Mouse (Mus musculus): ENCODE measurements around the gene Emc9. TPM values are rescaled to one million over a fixed set of nuclear protein-coding genes. Genes with fewer than 3 reads are reported as not detected.

The Emc9 gene
- polyA plus RNA-seq, 2 experiments = 19.2 to 33.0 TPM

DNA sequence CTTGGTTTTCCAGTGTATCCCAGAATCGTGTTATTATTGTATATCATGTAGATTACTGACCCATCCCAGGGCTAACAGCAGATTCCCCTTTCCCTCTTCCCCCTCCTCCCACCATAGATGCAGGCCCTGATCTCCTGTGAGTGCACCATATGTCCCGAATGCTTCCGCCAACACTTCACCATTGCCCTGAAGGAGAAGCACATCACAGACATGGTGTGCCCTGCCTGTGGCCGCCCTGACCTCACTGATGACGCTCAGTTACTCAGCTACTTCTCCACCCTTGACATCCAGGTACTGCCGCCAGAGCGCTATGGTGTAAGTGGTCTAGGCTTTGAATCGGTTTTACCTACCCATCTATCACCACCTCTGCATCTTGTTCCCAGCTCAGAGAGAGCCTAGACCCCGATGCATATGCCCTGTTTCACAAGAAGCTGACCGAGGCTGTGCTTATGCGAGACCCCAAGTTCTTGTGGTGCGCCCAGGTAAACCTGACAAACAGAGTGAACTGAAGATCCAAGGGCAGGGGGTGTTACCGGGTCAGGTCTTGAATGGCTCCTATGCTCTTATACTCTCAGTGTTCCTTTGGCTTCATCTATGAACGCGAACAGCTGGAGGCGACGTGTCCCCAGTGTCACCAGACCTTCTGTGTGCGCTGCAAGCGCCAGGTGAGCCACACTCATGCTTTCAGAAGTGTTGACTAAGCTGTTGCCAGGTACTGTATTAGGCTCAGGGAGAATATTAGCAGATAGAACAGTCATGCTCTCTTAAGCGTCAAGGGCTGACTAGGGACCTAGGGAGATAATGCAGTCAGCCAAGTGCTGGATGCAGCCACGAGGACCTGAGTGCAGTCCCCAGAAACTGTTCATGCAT is 13.7 kb upstream of the Emc9 start:
- DNase-seq (ENCODE audit: low read depth in 3 of 3, low spot score in 3 of 3) (no peak), ATAC-seq (ENCODE audit: insufficient read depth) (no peak)
- H3K4me1 ChIP-seq (replicated peaks; ENCODE audit: control insufficient read depth in 2 of 2, insufficient read depth in 2 of 2, low read length in 1 of 2) = peaks cover 0 to 11% of the 10 kb centered on the region in 2 experiments; a peak in 3 of 4 replicates
- H3K36me3 ChIP-seq (replicated peaks; ENCODE audit: control insufficient read depth, insufficient read depth, low read depth) = peaks cover 65% of the 10 kb centered on the region
- H3K4me2 ChIP-seq (ENCODE audit: low read depth) = no peak overlapping the region
- WGBS (ENCODE audit: insufficient replicate concordance) = 91% methylated on average over 21 of the region's 21 CpGs
- H3K9ac ChIP-seq (replicated peaks) = no peak overlapping the region
- no peak overlapping the region for H3K27ac ChIP-seq
- H3K27me3 ChIP-seq (ENCODE audit: control insufficient read depth, insufficient read depth, low read length) = no peaks in the 10 kb centered on the region
- no peak overlapping the region for H3K4me3 ChIP-seq (ENCODE audit: insufficient read depth in 1 of 2, low read depth in 2 of 2, low read length in 2 of 2)
- TF ChIP-seq EP300 (IDR thresholded peaks at IDR 0.05; ENCODE audit: low read depth) = no peak
- TF ChIP-seq CTCF (IDR thresholded peaks at IDR 0.05; ENCODE audit: low read depth) = no peak
- no peaks in the 10 kb centered on the region for H3K9me3 ChIP-seq (ENCODE audit: control insufficient read depth, low read length)

DNA sequence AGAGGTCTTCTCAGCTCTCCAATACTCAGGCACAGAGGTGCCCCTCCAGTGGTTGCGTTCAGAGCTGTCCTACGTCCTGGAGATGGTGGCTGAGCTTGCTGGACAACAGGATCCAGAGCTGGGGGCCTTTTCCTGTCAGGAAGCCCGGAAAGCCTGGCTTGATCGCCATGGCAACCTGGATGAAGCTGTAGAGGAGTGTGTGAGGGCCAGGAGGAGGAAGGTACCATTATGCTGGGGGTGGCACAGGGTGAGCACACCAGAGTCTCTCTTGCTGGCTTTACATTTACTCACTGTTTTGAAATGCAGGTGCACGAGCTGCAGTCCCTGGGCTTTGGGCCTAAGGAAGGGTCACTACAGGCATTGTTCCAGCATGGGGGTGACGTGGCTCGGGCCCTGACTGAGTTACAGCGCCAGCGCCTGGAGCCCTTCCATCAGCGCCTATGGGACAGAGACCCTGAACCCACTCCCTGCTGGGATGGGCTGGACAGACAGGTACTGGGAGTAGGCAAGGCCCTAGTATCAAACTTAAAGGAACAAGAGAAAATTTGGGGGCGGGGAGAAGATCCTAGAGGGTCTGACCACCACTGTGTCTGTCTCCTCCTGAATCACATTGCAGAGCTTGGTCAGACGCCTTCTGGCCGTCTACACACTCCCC is 11.1 kb upstream of the Emc9 start:
- DNase-seq (ENCODE audit: low read depth in 3 of 3, low spot score in 3 of 3) (no peak), ATAC-seq (ENCODE audit: insufficient read depth) (no peak)
- 84% methylated on average over 13 of the region's 13 CpGs for WGBS (ENCODE audit: insufficient replicate concordance)

DNA sequence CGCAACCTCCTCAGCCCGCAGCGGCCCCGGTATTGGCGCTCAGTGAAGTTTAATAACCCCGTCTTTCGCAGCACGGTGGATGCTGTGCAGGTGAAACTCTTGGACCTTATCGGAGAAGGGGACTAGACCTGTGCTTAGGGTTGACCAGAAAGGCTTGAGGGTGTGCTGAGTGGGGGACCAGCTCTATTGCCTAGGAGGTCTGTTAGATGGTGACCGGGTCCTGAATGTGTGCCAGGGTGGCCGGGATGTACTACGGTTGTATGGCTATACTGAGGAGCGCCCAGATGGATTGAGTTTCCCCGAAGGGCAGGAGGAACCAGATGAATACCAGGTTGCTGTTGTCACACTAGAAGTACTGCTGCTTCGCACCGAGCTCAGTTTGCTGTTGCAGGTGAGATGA is 7.1 kb upstream of the Emc9 start:
- H3K4me3 ChIP-seq (ENCODE audit: insufficient read depth in 1 of 2, low read depth in 2 of 2, low read length in 2 of 2) = peak overlapping the region; percentile 79 to 96
- no peak for ATAC-seq (ENCODE audit: insufficient read depth)
- TF ChIP-seq CTCF (IDR thresholded peaks at IDR 0.05; ENCODE audit: low read depth) (no peak), EP300 (IDR thresholded peaks at IDR 0.05; ENCODE audit: low read depth) (no peak)
- peak overlapping the region; percentile 75 for H3K4me2 ChIP-seq (ENCODE audit: low read depth)
- 4% methylated on average over 16 of the region's 16 CpGs for WGBS (ENCODE audit: insufficient replicate concordance)
- peaks cover 21% of the 10 kb centered on the region for H3K36me3 ChIP-seq (replicated peaks; ENCODE audit: control insufficient read depth, insufficient read depth, low read depth)
- H3K9me3 ChIP-seq (ENCODE audit: control insufficient read depth, low read length) = no peaks in the 10 kb centered on the region
- peak overlapping the region; percentile 77 for H3K9ac ChIP-seq (replicated peaks)
- peaks cover 11% of the 10 kb centered on the region in 2 experiments for H3K4me1 ChIP-seq (replicated peaks; ENCODE audit: control insufficient read depth in 2 of 2, insufficient read depth in 2 of 2, low read length in 1 of 2)
- no peak for DNase-seq (ENCODE audit: low read depth in 3 of 3, low spot score in 3 of 3)
- H3K27ac ChIP-seq = peak overlapping the region; percentile 97
- no peaks in the 10 kb centered on the region for H3K27me3 ChIP-seq (ENCODE audit: control insufficient read depth, insufficient read depth, low read length)

More for the DNA sequence above, 11.1 kb upstream of the Emc9 start:
- Histone ChIP-seq H3K4me1 (replicated peaks; ENCODE audit: control insufficient read depth in 2 of 2, insufficient read depth in 2 of 2, low read length in 1 of 2) (peaks cover 4 to 6% of the 10 kb centered on the region in 2 experiments), H3K36me3 (replicated peaks; ENCODE audit: control insufficient read depth, insufficient read depth, low read depth) (peaks cover 48% of the 10 kb centered on the region), H3K9ac (replicated peaks) (no peak overlapping the region), H3K4me2 (ENCODE audit: low read depth) (no peak overlapping the region), H3K9me3 (ENCODE audit: control insufficient read depth, low read length) (no peaks in the 10 kb centered on the region), H3K4me3 (ENCODE audit: insufficient read depth in 1 of 2, low read depth in 2 of 2, low read length in 2 of 2) (no peak overlapping the region), H3K27ac (no peak overlapping the region), H3K27me3 (ENCODE audit: control insufficient read depth, insufficient read depth, low read length) (no peaks in the 10 kb centered on the region)
- TF ChIP-seq EP300 (IDR thresholded peaks at IDR 0.05; ENCODE audit: low read depth) (no peak), CTCF (IDR thresholded peaks at IDR 0.05; ENCODE audit: low read depth) (no peak)

DNA sequence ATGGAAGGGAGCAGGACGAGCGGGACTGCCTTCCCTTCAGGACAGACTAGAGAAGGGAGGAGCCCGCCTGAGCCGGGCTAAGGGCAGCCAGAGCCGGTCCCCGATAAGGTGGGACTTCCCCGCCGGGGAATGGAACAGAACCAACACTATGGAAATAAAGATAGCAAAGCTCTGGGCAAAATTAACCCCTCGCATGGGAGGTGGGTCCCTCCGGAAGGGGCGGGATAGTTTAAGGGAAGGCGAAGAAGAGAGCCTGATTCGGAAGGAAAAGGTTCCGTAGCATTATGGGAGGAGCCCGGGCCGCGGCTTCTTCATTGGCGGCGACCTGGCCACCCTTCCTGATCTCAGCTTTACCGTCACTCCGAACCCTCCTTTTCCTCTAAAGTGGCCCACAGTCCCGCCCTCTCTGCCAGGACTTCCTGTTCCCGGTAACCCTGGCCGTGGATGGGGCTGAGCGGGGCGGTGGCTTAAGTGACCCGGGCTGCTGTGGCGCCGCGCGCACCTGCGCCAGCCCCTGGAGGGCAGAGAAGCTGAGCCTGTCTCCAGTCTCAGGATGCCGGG is 6.3 kb upstream of the Emc9 start, which contains the start of gene Rnf31:
Gene Rnf31, plus strand, starts transcription at position 378 of the 561 bp plus-strand sequence.
- Histone ChIP-seq H3K4me1 (replicated peaks; ENCODE audit: control insufficient read depth in 2 of 2, insufficient read depth in 2 of 2, low read length in 1 of 2) (peaks cover 14 to 17% of the 10 kb centered on the region in 2 experiments), H3K4me2 (ENCODE audit: low read depth) (peak within 1 kb of the TSS; percentile 75), H3K9ac (replicated peaks) (peak within 1 kb of the TSS; percentile 77), H3K4me3 (ENCODE audit: insufficient read depth in 1 of 2, low read depth in 2 of 2, low read length in 2 of 2) (peak within 1 kb of the TSS; percentile 79 to 96), H3K27ac (peak within 1 kb of the TSS; percentile 97), H3K9me3 (ENCODE audit: control insufficient read depth, low read length) (no peaks in the 10 kb centered on the region), H3K27me3 (ENCODE audit: control insufficient read depth, insufficient read depth, low read length) (no peaks in the 10 kb centered on the region), H3K36me3 (replicated peaks; ENCODE audit: control insufficient read depth, insufficient read depth, low read depth) (peaks cover 15% of the 10 kb centered on the region)
- ATAC-seq (ENCODE audit: insufficient read depth) (peak; percentile 87), DNase-seq (ENCODE audit: low read depth in 3 of 3, low spot score in 3 of 3) (peak; percentile 94 to 95 (median 95))
- 0% methylated on average over 33 of the region's 33 CpGs for WGBS (ENCODE audit: insufficient replicate concordance)
- TF ChIP-seq EP300 (IDR thresholded peaks at IDR 0.05; ENCODE audit: low read depth) (no peak; the same call in 1 of the 2 replicates), CTCF (IDR thresholded peaks at IDR 0.05; ENCODE audit: low read depth) (peak; percentile 0; the same call in 1 of the 2 replicates)
